Mouse (Mus musculus) hindbrain, embryonic 11.5 days (tissue): ENCODE measurements around the gene Guca2a. TPM values are rescaled to one million over a fixed set of nuclear protein-coding genes. Genes with fewer than 3 reads are reported as not detected.

Source experiments
- ATAC-seq: fragments of 200-750 bp; cut with Nextera tagmentation; 2 replicates; pipeline ENCODE4 v1.8.0; 2017; ENCODE audit warnings: mild to moderate bottlenecking, moderate TSS enrichment, moderate library complexity; ENCODE audit not compliant: low FRiP score
- DNase-seq: peaks from one replicate; pipeline ENCODE4 v3.0.0-alpha.2; 2015; ENCODE audit warnings: low spot score
- H3K27ac ChIP-seq: fragments of 300-500 bp; sonication (generic); 2 replicates; pipeline ENCODE4 v1.5.1; 2014; ENCODE audit warnings: mild to moderate bottlenecking, low read depth, low read length
- H3K27me3 ChIP-seq: fragments of 300-500 bp; sonication (generic); 2 replicates; pipeline ENCODE4 v1.6.1; 2014; ENCODE audit warnings: mild to moderate bottlenecking, low read length, moderate library complexity, mixed read lengths; ENCODE audit not compliant: control insufficient read depth, insufficient read depth
- H3K36me3 ChIP-seq: fragments of 300-500 bp; sonication (generic); 2 replicates; pipeline ENCODE4 v1.6.1; 2014; ENCODE audit warnings: mild to moderate bottlenecking, low read length, moderate library complexity, mixed read lengths; ENCODE audit not compliant: control insufficient read depth, insufficient read depth
- H3K4me1 ChIP-seq: fragments of 300-500 bp; sonication (generic); replicated peaks from 2 replicates; pipeline ENCODE4 v1.6.1; 2014; ENCODE audit warnings: low read length, mixed read lengths; ENCODE audit not compliant: control insufficient read depth, insufficient read depth
- H3K4me2 ChIP-seq: fragments of 300-500 bp; sonication (generic); replicated peaks from 2 replicates; pipeline ENCODE4 v1.6.1; 2014; ENCODE audit warnings: mild to moderate bottlenecking, low read depth, low read length
- H3K4me3 ChIP-seq: fragments of 300-500 bp; sonication (generic); 2 replicates; pipeline ENCODE4 v1.5.1; 2014; ENCODE audit warnings: low read depth, low read length
- H3K9ac ChIP-seq: fragments of 300-500 bp; sonication (generic); 2 replicates; pipeline ENCODE4 v1.6.1; 2014; ENCODE audit warnings: low read depth, low read length
- H3K9me3 ChIP-seq: fragments of 300-500 bp; sonication (generic); 2 replicates; pipeline ENCODE4 v1.6.1; 2016; ENCODE audit warnings: low read length; ENCODE audit not compliant: control insufficient read depth
- WGBS: fragments of 180-500 bp; shearing (Covaris S2); extraction: QIAGEN DNeasy Blood & Tissue Kit; methylation state at CpG from one replicate; pipeline ENCODE4 v1.1.7; 2014; 5-methylcytosine and 5-hydroxymethylcytosine counted together
- polyA plus RNA-seq: library from polyadenylated mRNA; unstranded; fragments of >200 nt; fragmentation: Nextera tagmentation; extraction: Ambion mirVana; gene quantifications from 2 replicates; pipeline ENCODE4 v1.2.1, GENCODE M21; 2014

Gene Guca2a
- polyA plus RNA-seq, 1 experiment from 2014 or later: not detected

GRCm38 (mm10) chr4:119634908-119635660 lies 2.4 kb upstream of the Guca2a start:
- Histone ChIP-seq H3K36me3 (no peaks in the 10 kb centered on the region), H3K9ac (no peak overlapping the region), H3K4me1 (no peaks in the 10 kb centered on the region), H3K9me3 (no peaks in the 10 kb centered on the region), H3K4me3 (no peak overlapping the region), H3K4me2 (no peak overlapping the region), H3K27me3 (no peaks in the 10 kb centered on the region), H3K27ac (no peak overlapping the region)
- DNase-seq: no peak
- ATAC-seq: no peak
- 61% methylated on average over 6 of the region's 6 CpGs for WGBS

DNA sequence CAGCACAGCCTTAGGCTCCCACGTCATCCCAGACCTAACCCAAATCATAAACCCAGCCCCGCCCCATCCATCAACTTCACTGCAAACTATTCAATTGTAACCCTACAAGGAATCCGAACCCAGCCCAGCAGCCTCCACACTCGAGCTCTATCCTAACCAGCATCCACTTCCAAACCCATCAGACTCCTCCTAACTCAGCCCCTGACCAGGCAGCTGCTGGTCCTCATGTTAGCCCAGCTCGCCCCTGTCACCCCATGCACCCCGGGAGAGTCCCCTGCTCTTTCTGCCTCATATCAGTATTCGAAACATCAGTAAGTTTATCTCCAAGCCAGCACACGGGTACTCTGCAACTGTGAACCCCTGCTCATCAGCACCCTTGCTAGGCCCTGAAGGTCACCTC lies 1.8 kb upstream of the Guca2a start:
- no peak overlapping the region for H3K27ac ChIP-seq
- H3K4me1 ChIP-seq: no peaks in the 10 kb centered on the region
- no peak overlapping the region for H3K9ac ChIP-seq
- DNase-seq: no peak
- 87% methylated on average over 8 of the region's 8 CpGs for WGBS
- no peak overlapping the region for H3K4me3 ChIP-seq
- H3K9me3 ChIP-seq: no peaks in the 10 kb centered on the region
- no peak for ATAC-seq
- H3K27me3 ChIP-seq: no peaks in the 10 kb centered on the region
- H3K36me3 ChIP-seq: no peaks in the 10 kb centered on the region
- no peak overlapping the region for H3K4me2 ChIP-seq

DNA sequence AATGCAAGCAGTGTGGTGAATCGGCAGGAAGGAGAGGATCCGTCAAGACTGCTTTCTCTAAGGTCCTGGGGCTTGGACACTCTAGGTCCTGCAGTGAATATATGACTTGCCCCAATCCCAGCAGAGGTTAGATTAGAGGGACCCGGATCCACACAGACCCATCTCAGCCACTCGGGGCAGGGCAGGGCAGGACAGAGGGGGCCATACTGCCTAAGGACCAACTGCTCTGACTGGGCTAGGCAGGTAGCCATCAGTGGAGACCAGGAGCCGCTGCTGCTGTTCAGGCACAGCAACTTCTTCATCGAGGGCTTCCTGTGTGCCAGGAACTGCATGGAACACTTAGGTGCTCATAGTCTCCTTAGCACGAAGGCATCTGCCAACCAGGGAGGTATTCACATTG lies 773 bp upstream of the Guca2a start:
- 85% methylated on average over 7 of the region's 7 CpGs for WGBS
- Histone ChIP-seq H3K4me1 (no peaks in the 10 kb centered on the region), H3K36me3 (no peaks in the 10 kb centered on the region), H3K9ac (no peak overlapping the region), H3K4me2 (no peak overlapping the region), H3K27me3 (no peaks in the 10 kb centered on the region), H3K9me3 (no peaks in the 10 kb centered on the region), H3K27ac (no peak overlapping the region), H3K4me3 (no peak overlapping the region)
- DNase-seq (no peak), ATAC-seq (no peak)

GRCm38 (mm10) chr4:119637946-119638345 lies 442 bp downstream of the Guca2a start:
- H3K9me3 ChIP-seq: no peaks in the 10 kb centered on the region
- no peak for ATAC-seq
- H3K9ac ChIP-seq: no peak overlapping the region
- no peak overlapping the region for H3K4me2 ChIP-seq
- 83% methylated on average over 6 of the region's 6 CpGs for WGBS
- no peaks in the 10 kb centered on the region for H3K36me3 ChIP-seq
- no peak for DNase-seq
- no peak overlapping the region for H3K4me3 ChIP-seq
- H3K27ac ChIP-seq: no peak overlapping the region
- no peaks in the 10 kb centered on the region for H3K4me1 ChIP-seq
- H3K27me3 ChIP-seq: no peaks in the 10 kb centered on the region

GRCm38 (mm10) chr4:119638656-119639055 lies 1.2 kb downstream of the Guca2a start:
- Histone ChIP-seq H3K4me1 (no peaks in the 10 kb centered on the region), H3K4me3 (no peak overlapping the region), H3K9me3 (no peaks in the 10 kb centered on the region), H3K27me3 (no peaks in the 10 kb centered on the region), H3K4me2 (no peak overlapping the region), H3K36me3 (no peaks in the 10 kb centered on the region), H3K9ac (no peak overlapping the region), H3K27ac (no peak overlapping the region)
- ATAC-seq (no peak), DNase-seq (no peak)
- WGBS: 60% methylated on average over 11 of the region's 11 CpGs

GRCm38 (mm10) chr4:119642666-119643065 lies 5.2 kb downstream of the Guca2a start:
- H3K36me3 ChIP-seq: no peaks in the 10 kb centered on the region
- WGBS: 91% methylated on average over 4 of the region's 4 CpGs
- H3K27me3 ChIP-seq: no peaks in the 10 kb centered on the region
- no peak overlapping the region for H3K4me2 ChIP-seq
- DNase-seq (no peak), ATAC-seq (no peak)
- no peak overlapping the region for H3K9ac ChIP-seq
- no peak overlapping the region for H3K27ac ChIP-seq
- no peaks in the 10 kb centered on the region for H3K9me3 ChIP-seq
- H3K4me1 ChIP-seq: no peaks in the 10 kb centered on the region
- H3K4me3 ChIP-seq: no peak overlapping the region

DNA sequence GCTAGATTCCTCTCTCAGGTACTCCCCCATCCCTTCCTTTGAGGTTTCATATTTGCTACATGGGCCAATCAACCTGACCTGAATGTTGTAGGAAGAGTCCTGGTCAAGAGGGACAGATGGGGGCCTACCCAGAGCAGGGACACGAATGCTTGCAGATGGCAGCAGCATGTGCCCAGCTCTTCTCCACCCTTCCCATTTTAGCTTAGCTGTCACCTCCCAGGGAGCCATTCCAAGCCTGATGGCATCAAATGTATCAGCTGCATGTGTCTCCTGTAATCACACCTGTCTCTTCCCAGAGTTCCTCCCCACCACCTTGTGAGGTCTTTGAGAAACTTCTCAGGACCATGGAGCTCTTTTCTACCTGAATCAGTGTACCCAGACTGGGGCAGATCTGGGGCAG lies 19.5 kb downstream of the Guca2a start:
- WGBS: 88% methylated on average over 1 of the region's 1 CpGs
- DNase-seq (no peak), ATAC-seq (no peak)
- H3K9me3 ChIP-seq: 0 out of 2 replicates have a peak, but pooled peaks cover 4% of the 10 kb centered on the region
- H3K9ac ChIP-seq: no peak overlapping the region
- no peaks in the 10 kb centered on the region for H3K36me3 ChIP-seq
- H3K27me3 ChIP-seq: no peaks in the 10 kb centered on the region
- no peak overlapping the region for H3K27ac ChIP-seq
- no peak overlapping the region for H3K4me2 ChIP-seq
- H3K4me3 ChIP-seq: no peak overlapping the region
- no peaks in the 10 kb centered on the region for H3K4me1 ChIP-seq

DNA sequence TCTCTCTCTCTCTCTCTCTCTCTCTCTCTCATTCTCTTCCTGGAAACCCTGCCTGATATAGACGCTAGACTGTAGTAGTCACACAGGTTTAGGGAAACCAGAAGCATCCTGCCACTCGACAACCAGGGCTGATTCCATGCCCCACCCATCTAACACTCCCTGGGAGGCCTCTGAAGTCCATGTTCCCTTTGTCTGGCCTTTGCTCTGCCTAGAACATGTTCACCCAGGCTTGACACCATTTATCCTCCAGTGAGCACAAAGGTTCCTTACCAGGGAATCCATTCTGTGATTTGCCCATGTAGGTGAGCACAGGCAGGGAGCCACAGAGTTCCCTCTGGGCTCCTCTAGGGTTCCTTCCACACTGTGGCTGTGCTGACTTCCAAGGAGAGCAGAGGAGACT lies 20.7 kb downstream of the Guca2a start:
- DNase-seq (no peak), ATAC-seq (no peak)
- no peak overlapping the region for H3K4me2 ChIP-seq
- 75% methylated on average over 2 of the region's 2 CpGs for WGBS
- no peak overlapping the region for H3K9ac ChIP-seq
- no peaks in the 10 kb centered on the region for H3K9me3 ChIP-seq
- no peak overlapping the region for H3K27ac ChIP-seq
- H3K4me3 ChIP-seq: no peak overlapping the region
- H3K36me3 ChIP-seq: no peaks in the 10 kb centered on the region
- no peaks in the 10 kb centered on the region for H3K4me1 ChIP-seq
- no peaks in the 10 kb centered on the region for H3K27me3 ChIP-seq

- DNase-seq (no peak), ATAC-seq (no peak)
- Histone ChIP-seq H3K9me3 (no peaks in the 10 kb centered on the region), H3K4me1 (no peaks in the 10 kb centered on the region), H3K4me2 (no peak within 1 kb of the TSS), H3K36me3 (no peaks in the 10 kb centered on the region), H3K27me3 (no peaks in the 10 kb centered on the region), H3K27ac (no peak within 1 kb of the TSS), H3K9ac (no peak within 1 kb of the TSS), H3K4me3 (no peak within 1 kb of the TSS)
- 74% methylated on average over 4 of the region's 4 CpGs for WGBS
These were observed 21.2 kb downstream of the Guca2a start, which contains the start of gene Guca2b for GRCm38 (mm10) chr4:119658731-119659130. Gene Guca2b (minus strand): TSS chr4:119658954.
